Mouse (Mus musculus): Measurements from ENCODE around the gene Zfp981.
"Not testable (repeated sequence)": the region's sequence is repeated elsewhere in the genome, so short reads cannot be mapped to it uniquely, and the experiment has no call there.

Zfp981 gene

DNA sequence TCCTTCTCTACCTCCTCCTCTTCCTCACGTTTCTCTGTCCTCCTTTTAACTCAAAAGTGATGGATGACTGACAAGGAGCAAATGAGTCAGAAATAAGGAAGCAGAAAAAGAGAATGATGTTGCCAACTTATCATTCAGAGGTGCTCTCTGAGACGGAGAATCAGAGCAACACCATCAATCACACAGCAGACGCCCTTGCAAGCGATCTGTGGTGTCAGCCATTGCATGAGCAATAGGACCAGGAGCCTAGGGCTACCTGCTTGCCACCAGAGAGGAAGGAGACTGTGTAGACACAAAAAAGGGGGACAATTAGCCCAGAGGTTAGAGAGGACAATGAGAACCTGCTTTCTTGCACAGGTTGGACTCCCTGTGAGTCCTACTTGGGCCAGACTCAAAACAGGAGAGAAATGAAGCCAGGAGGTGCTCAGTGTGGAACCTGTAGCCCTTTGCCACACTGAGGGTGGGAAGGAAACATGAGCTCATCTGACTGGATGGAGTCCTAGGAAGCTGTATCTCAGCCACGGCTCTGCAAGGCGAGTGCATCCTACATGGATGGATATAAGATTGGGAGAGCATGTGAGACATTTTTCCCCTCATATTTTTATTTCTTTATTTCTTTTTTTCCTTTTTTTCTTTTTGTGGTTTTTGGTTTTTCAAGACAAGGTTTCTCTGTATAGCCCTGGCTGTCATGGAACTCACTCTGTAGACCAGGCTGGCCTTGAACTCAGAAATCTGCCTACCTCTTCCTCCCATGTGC, 16.5 kb upstream of the Zfp981 start:
- not testable (repeated sequence) for DNase-seq (ENCODE audit: low spot score in 2 of 2)

DNA sequence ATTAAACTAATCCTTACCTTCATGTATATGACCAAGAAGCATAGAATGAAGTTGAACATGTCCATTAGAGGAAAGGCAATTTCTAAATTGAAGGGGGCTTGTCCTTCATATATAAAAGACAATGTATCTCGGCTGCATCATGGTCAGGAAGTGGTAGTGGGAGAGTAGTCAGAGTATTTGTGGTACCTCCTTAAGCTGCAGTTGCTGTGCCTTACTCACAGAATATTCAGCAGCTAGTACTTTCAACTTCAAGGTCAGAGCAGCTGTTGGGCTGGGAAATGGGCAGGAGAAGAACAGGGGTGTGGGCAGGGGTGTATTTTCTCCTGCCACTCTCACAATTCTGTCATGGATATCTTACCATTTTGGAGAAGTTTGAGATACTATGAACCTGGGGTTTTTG, 15.1 kb upstream of the Zfp981 start:
- DNase-seq (ENCODE audit: low spot score in 2 of 2), result not testable (repeated sequence)

DNA sequence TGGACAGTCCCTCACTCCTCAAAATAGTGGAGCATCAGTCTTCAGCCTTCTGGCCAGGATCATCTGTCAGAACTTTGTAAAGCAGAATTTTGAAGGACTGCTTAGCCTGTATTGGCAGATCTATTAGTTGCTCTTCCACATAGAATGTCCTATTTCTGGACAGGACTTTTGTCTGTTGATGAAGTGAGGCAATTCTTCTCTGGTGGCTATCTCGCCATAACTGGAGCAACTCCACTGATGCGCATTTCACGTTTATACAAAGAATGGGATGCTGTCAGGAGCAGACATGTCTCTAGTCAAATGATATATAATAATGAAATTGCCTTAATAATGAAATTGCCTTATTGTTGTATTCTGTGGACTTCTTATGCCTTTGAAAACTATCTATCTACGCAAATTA, 12.6 kb upstream of the Zfp981 start:
- DNase-seq (ENCODE audit: low spot score in 2 of 2), result not testable (repeated sequence)

DNA sequence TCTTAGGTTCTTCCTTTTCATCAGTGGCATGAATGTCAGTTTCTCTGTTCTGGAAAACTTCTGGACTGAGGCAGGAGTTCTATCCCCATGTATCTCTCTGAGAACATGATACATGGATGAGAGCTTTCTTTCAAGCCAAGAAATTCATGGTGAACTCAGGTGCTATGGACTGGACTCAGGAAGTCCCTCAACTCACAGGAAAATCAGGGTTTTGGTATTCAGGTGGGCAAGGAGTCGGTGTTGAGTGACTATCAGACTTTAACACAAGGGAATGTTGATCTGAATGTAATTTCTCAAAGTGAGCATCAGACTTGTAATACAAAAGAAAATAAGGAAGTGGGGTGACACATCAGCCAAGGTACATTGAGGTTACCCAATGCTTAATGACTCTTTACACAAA, 9.8 kb upstream of the Zfp981 start:
- not testable (repeated sequence) for DNase-seq (ENCODE audit: low spot score in 2 of 2)

DNA sequence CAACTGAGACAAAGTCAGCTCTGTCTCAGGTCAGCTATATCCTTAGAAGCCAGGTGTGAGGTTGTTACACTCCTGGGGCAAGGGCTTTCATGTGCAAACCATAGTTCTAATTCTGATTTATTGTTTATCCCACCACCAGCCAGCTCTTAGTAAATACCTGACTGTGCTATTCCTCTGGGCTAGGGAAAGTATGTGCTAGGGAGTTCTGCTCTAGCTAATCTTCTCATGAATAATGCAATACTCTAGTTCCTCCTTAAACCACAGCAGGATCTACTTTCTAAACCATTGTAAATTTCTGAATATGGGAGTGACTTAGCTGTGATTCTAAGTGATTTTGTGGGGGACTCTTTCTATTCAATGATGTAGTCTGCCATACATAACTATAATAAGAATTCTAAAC, 9.4 kb upstream of the Zfp981 start:
- no peak for DNase-seq (ENCODE audit: low spot score in 2 of 2)

DNA sequence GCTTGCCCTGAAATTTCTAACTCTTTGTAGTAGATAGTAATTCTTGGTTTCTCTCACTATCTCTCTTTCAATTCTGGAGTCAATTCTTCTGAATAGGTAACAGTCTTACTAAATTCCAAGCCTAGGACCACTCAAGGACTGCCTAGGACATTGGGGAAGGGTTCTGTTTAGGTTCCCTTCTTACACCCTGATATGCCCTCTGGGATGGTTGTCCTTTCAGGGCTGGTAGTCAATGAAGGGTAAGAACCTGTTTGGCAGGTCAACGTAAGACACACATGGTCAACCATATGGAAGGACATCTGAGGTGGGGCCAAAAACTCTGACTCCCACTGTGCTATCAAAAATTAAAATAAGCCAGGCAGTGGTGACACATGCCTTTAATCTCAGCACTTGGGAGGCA, 9.0 kb upstream of the Zfp981 start:
- DNase-seq (ENCODE audit: low spot score in 2 of 2), result no peak

DNA sequence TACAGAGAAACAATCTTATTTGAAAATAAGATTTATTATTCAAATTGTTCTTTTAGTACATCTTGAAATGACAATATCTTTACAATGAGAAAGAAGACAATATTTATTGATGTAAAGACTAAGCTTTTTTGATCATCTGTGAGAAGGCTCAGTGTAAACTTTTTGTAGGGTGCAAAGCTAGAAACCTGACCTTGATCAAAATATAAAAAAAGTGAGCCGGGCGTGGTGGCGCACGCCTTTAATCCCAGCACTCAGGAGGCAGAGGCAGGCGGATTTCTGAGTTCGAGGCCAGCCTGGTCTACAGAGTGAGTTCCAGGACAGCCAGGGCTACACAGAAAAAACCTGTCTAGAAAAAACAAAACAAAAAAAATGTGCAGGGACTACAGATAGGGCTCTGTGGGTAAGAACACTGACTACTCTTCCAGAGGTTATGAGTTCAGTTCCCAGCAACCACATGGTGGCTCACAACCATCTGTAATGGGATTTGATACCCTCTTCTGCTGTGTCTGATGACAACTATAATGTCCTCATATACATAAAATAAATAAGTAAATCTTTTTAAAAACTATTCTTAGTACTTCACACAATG, 8.4 kb upstream of the Zfp981 start:
- DNase-seq (ENCODE audit: low spot score in 2 of 2), result not testable (repeated sequence)

DNA sequence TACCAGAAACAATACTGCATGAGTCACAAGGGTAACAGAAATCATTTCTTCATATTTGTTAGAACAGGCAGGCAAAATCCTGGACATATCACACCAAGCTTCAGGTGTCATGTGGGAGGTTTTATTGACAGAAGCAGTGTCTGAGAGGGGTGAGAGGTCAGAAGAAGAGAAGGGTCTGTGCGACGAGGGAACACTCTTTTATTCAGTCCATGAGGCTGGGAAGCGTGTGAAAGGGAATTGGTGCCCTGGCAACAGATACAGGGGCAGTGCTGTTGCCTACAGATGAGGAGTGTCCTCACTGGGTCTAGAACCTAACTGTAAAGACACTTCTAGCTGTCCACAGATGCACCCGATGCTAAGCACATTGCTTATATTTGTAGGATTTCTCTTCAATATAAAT, 6.8 kb upstream of the Zfp981 start:
- no peak for DNase-seq (ENCODE audit: low spot score in 2 of 2)

DNA sequence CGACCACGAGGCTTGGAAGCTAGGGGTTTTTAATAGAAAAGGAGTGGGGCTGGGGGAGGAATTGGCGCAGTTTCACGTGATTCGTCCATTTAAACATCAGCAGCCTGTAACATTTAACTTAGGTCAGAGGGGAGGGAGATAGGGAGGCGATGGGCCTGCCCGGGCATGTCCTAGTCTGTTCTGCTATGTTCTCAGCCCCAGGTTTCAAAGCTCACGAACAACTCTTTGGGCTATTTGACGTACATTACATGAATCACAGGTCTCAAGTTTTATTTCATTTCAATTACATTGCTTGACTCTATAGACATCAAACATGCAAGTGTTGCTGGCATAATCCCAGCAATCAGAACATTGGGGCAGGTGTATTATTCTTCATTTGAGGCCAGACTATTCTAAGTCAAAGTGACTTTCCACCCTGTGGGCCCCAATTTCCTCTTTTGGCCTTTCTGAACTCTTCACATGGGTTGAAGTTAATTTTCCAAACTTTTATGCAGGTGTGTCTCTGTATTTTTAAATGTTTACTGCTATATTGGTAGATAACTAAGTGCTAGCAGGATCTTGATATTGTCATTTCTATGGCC, 4.0 kb upstream of the Zfp981 start:
- not testable (repeated sequence) for DNase-seq (ENCODE audit: low spot score in 2 of 2)

DNA sequence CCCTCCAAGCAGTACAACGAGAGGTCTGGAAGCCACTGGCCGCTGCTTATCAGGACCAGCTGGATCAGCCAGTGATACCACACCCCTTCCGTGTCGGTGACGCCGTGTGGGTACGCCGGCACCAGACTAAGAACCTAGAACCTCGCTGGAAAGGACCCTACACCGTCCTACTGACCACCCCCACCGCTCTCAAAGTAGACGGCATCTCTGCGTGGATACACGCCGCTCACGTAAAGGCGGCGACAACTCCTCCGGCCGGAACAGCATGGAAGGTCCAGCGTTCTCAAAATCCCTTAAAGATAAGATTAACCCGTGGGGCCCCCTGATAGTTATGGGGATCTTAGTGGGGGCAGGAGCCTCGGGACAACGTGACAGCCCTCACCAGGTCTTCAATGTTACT, 7.2 kb downstream of the Zfp981 start:
- not testable (repeated sequence) for DNase-seq (ENCODE audit: low spot score in 2 of 2)

DNA sequence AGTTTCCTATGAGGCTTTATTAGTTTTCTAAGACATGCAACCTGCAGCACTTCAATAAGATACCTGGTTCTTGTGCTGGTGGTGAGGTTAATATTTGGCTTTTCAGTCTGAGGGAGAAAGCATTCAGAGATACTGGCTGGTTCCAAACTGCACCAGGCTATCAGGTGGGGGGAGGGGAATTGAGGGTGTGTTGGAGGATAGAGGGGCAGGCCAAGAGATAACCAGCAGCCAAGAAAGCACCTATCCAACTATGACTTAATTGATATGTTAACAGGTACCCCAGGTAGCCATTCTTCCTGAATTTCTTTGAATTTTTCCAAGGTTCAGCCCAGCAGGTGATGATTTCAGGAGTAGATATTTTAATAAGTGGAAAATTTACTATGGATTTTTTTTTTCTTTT, 10.0 kb downstream of the Zfp981 start:
- DNase-seq (ENCODE audit: low spot score in 2 of 2), result not testable (repeated sequence)

DNA sequence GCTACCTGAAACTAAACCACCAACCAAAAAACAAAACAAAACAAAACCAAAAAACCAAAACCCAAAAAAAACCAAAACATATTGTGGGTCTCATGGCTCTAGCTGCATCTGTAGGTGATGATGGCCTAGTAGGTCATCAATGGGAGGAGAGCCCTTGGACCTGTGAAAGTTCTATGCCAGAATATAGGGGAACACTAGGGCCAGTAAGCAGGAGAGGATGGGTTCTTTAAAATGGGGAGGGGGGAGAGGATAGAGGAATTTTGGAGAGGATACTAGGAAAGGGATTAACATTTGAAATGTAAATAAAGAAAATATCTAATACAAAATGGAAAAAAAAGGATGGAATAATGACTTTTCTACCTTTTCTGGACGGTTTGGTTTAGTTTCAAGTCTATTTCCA, 14.6 kb downstream of the Zfp981 start:
- DNase-seq (ENCODE audit: low spot score in 2 of 2), result no peak

DNA sequence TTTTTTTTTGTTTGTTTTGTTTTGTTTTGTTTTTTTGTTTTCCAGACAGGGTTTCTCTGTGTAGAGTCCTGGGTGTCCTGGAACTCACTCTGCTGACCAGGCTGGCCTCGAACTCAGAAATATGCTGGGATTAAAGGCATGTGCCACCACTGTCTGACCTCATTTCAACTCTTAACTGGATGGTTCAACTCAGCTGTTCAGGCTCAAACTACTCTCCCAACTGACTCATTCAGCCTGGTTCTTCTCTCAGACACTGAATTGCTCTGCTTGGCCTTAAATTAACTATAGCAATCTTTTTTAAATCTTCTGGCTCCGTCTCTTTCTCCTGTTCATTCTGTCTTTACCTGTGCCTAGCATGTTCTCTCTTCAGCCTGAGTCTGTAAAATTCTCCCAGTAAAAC, 15.3 kb downstream of the Zfp981 start:
- not testable (repeated sequence) for DNase-seq (ENCODE audit: low spot score in 2 of 2)

DNA sequence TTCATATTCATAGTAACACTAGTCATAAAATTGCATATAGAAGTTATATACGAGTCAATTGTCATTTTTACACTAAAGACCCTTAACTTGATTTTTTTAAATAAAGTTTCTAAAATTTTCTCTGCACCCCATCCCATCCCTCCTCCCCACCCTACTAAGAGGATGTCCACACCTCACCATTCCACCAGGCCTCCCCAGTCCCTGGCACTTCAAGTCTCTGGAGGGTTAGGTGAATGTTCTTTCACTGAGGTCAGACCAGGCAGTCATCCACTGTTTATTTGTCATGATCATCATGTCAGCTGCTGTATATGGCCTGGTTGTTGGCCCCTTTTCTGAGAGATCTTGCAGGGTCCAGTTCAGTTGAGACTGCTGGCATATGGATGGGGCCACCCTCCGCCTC, 18.9 kb downstream of the Zfp981 start:
- no peak for DNase-seq (ENCODE audit: low spot score in 2 of 2)

DNA sequence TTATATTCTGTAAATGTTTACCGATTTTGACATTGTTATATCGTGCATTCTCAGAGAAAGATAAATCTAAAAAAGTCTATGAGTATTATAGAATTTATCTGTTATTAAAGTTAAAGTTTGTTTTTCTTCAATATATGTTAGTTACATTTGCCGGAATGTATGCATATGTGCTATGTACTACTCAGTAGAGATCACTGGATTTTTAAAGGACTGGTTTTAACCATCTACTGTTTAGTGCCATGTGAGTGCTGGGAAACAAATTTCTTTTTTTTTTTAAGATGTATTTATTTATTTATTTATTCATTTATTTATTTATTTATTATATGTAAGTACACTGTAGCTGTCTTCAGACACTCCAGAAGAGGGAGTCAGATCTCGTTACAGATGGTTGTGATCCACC, 32.7 kb downstream of the Zfp981 start:
- no peak for DNase-seq (ENCODE audit: low spot score in 2 of 2)

DNA sequence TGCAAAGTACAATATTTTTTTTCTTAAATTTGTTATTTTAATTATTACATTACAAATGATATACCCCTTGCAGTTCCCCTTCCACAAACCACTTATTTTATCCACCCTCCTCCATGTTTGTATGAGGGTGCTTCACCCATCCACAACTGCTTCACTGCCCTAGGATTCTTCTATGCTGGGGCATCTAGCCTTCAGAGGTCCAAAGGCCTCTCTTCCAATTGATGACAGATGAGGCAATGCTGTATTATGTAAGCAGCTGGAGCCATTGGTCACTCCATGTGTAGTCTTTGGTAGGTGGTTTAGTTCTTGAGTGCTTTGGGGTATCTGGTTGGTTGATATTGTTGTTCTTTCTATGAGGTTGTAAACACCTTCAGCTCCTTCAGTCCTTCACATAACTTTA, 34.1 kb downstream of the Zfp981 start:
- no peak for DNase-seq (ENCODE audit: low spot score in 2 of 2)

DNA sequence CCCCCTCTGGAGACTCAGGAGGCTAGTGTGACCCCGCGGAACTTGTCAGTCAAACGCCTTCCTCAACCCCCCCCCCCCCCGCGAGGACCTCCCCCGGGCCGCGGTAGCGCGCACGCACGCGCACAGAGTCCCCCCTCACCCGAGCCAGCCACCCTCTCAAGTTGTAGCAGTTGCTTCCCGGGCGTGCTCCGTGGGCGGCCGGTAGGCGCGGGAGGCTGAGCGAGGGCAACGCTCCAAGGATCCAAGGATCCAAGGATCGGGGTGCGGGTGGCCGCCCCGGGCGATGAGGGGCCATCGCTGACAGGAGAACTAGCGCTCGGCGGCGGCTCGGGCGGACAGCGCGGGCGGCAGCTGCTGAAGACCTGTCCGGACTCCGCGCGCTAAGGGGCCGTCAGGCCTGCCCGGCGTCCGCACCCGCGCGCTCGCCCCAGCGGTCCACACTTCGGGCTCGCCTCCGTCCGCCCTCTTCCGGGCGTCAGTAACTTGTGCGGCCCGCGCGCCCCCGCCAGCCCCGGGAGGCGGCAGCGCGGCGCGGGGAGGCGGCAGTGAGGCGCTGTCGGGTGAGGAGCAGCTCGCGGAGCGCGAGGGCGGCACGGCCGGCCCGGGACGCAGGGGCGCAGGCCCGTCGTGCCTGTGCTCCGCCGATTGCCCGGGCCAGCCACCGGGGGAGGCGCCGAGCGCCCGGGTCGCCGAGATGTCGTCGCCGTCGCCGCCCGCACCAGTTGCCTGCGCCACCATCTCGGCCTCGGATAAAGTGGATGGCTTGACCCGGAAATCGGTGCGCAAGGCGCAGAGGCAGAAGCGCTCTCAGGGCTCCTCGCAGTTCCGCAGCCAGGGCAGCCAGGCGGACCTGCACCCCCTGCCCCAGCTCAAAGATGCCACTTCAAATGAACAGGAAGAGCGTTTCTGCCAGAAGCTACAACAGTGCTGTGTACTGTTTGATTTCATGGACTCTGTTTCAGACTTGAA, 78.4 kb downstream of the Zfp981 start:
- DNase-seq (ENCODE audit: low spot score in 2 of 2), result not testable (repeated sequence)

Measured in urinary bladder, adult 18-20 months (tissue).